Mouse (Mus musculus): ENCODE results near the gene Olfr593. TPM values are rescaled to one million over a fixed set of nuclear protein-coding genes. Genes with fewer than 3 reads are reported as not detected.
"Not testable (repeated sequence)": the region's sequence is repeated elsewhere in the genome, so short reads cannot be mapped to it uniquely, and the experiment has no call there.

Gene Olfr593
- not detected in 2 replicates for polyA plus RNA-seq (2015; fragmentation: Nextera tagmentation; extraction: Ambion mirVana)

- no peak within 1 kb of the TSS for H3K4me2 ChIP-seq
- H3K36me3 ChIP-seq (replicated peaks), result no peaks in the 10 kb centered on the region
- no peaks in the 10 kb centered on the region for H3K9me3 ChIP-seq
- ATAC-seq (replicated peaks), result no peak
- no peaks in the 10 kb centered on the region for H3K27me3 ChIP-seq (replicated peaks)
- H3K9ac ChIP-seq, result no peak within 1 kb of the TSS
- 74% methylated on average over 1 of the region's 1 CpGs for WGBS
- H3K4me3 ChIP-seq, result no peak within 1 kb of the TSS
- no peak within 1 kb of the TSS for H3K27ac ChIP-seq
- H3K4me1 ChIP-seq, result no peaks in the 10 kb centered on the region
These were observed at the start of gene Olfr593 for GRCm38 (mm10) chr7:103211562-103211961. Gene Olfr593, plus strand, starts transcription at chr7:103211862.

GRCm38 (mm10) chr7:103169697-103170096 is 42.0 kb upstream of the Olfr593 start:
- Histone ChIP-seq H3K4me1 (no peaks in the 10 kb centered on the region), H3K27me3 (replicated peaks) (no peaks in the 10 kb centered on the region), H3K4me3 (no peak overlapping the region), H3K9me3 (no peaks in the 10 kb centered on the region), H3K4me2 (no peak overlapping the region), H3K36me3 (replicated peaks) (no peaks in the 10 kb centered on the region), H3K9ac (no peak overlapping the region), H3K27ac (no peak overlapping the region)
- WGBS, result 84% methylated on average over 5 of the region's 5 CpGs
- ATAC-seq (replicated peaks), result no peak

GRCm38 (mm10) chr7:103178240-103178639 is 33.4 kb upstream of the Olfr593 start, which contains the start of gene Olfr591:
Gene Olfr591, minus strand, starts transcription at chr7:103178340.
- Histone ChIP-seq H3K9ac (no peak within 1 kb of the TSS), H3K4me3 (no peak within 1 kb of the TSS), H3K27me3 (replicated peaks) (no peaks in the 10 kb centered on the region), H3K4me1 (no peaks in the 10 kb centered on the region), H3K27ac (no peak within 1 kb of the TSS), H3K36me3 (replicated peaks) (no peaks in the 10 kb centered on the region), H3K4me2 (no peak within 1 kb of the TSS), H3K9me3 (no peaks in the 10 kb centered on the region)
- ATAC-seq (replicated peaks), result no peak
- 86% methylated on average over 1 of the region's 1 CpGs for WGBS

- not testable (repeated sequence) for H3K27me3 ChIP-seq (replicated peaks); H3K36me3 ChIP-seq (replicated peaks); ATAC-seq (replicated peaks); H3K9me3 ChIP-seq; H3K4me2 ChIP-seq; H3K4me3 ChIP-seq; H3K27ac ChIP-seq; H3K4me1 ChIP-seq; H3K9ac ChIP-seq
- 75% methylated on average over 1 of the region's 1 CpGs for WGBS
These were observed 27.2 kb upstream of the Olfr593 start, which contains the start of gene Olfr592 for GRCm38 (mm10) chr7:103184503-103184902. Gene Olfr592, plus strand, starts transcription at chr7:103184803.

GRCm38 (mm10) chr7:103212050-103212449 is 388 bp downstream of the Olfr593 start:
- H3K36me3 ChIP-seq (replicated peaks); H3K4me3 ChIP-seq; H3K9ac ChIP-seq; H3K27me3 ChIP-seq (replicated peaks); H3K4me2 ChIP-seq; H3K4me1 ChIP-seq; H3K27ac ChIP-seq; H3K9me3 ChIP-seq; ATAC-seq (replicated peaks): not testable (repeated sequence)
- 91% methylated on average over 5 of the region's 5 CpGs for WGBS

GRCm38 (mm10) chr7:103216696-103217095 is 5.0 kb downstream of the Olfr593 start, which contains the start of gene Olfr594:
Gene Olfr594, plus strand, starts transcription at chr7:103216996.
- Histone ChIP-seq H3K27ac (no peak within 1 kb of the TSS), H3K27me3 (replicated peaks) (no peaks in the 10 kb centered on the region), H3K9ac (no peak within 1 kb of the TSS), H3K36me3 (replicated peaks) (no peaks in the 10 kb centered on the region), H3K4me3 (no peak within 1 kb of the TSS), H3K4me1 (no peaks in the 10 kb centered on the region), H3K4me2 (no peak within 1 kb of the TSS), H3K9me3 (no peaks in the 10 kb centered on the region)
- no peak for ATAC-seq (replicated peaks)

- H3K4me3 ChIP-seq; H3K27ac ChIP-seq; H3K9me3 ChIP-seq; ATAC-seq (replicated peaks); H3K9ac ChIP-seq; H3K27me3 ChIP-seq (replicated peaks); H3K4me2 ChIP-seq; H3K4me1 ChIP-seq; H3K36me3 ChIP-seq (replicated peaks): not testable (repeated sequence)
These were observed 40.7 kb downstream of the Olfr593 start, which contains the start of gene Usp17ld for GRCm38 (mm10) chr7:103252405-103252804. Gene Usp17ld, minus strand, starts transcription at chr7:103252505.

Small RNA genes lying within 50 kb of the gene (microRNA-seq; reads per million reads assigned to microRNA genes)
- gene Gm25171, result not detected

Other genes with a start within 250 kb of the Olfr593 start
- not detected in 2 replicates for gene Olfr576, start 249.2 kb upstream of the Olfr593 start, polyA plus RNA-seq (2015; fragmentation: Nextera tagmentation; extraction: Ambion mirVana)
- not detected in 2 replicates for gene Olfr577, start 235.9 kb upstream of the Olfr593 start, polyA plus RNA-seq (2015; fragmentation: Nextera tagmentation; extraction: Ambion mirVana)
- not detected in 2 replicates for gene Olfr578, start 222.5 kb upstream of the Olfr593 start, polyA plus RNA-seq (2015; fragmentation: Nextera tagmentation; extraction: Ambion mirVana)
- gene Olfr582, start 173.8 kb upstream of the Olfr593 start, polyA plus RNA-seq (2015; fragmentation: Nextera tagmentation; extraction: Ambion mirVana), result not detected in 2 replicates
- not detected in 2 replicates for gene Olfr583, start 160.6 kb upstream of the Olfr593 start, polyA plus RNA-seq (2015; fragmentation: Nextera tagmentation; extraction: Ambion mirVana)
- gene Olfr584, start 130.0 kb upstream of the Olfr593 start, polyA plus RNA-seq (2015; fragmentation: Nextera tagmentation; extraction: Ambion mirVana), result not detected in 2 replicates
- not detected in 2 replicates for gene Olfr585, start 114.1 kb upstream of the Olfr593 start, polyA plus RNA-seq (2015; fragmentation: Nextera tagmentation; extraction: Ambion mirVana)
- not detected in 2 replicates for gene Olfr586, start 86.2 kb upstream of the Olfr593 start, polyA plus RNA-seq (2015; fragmentation: Nextera tagmentation; extraction: Ambion mirVana)
- not detected in 2 replicates for gene Olfr588-ps1, start 71.0 kb upstream of the Olfr593 start, polyA plus RNA-seq (2015; fragmentation: Nextera tagmentation; extraction: Ambion mirVana)
- gene Olfr589, start 55.5 kb upstream of the Olfr593 start, polyA plus RNA-seq (2015; fragmentation: Nextera tagmentation; extraction: Ambion mirVana), result not detected in 2 replicates
- not detected in 2 replicates for gene Olfr591, start 33.5 kb upstream of the Olfr593 start, polyA plus RNA-seq (2015; fragmentation: Nextera tagmentation; extraction: Ambion mirVana)
- not detected in 2 replicates for gene Olfr592, start 27.1 kb upstream of the Olfr593 start, polyA plus RNA-seq (2015; fragmentation: Nextera tagmentation; extraction: Ambion mirVana)
- gene Olfr594, start 5.1 kb downstream of the Olfr593 start, polyA plus RNA-seq (2015; fragmentation: Nextera tagmentation; extraction: Ambion mirVana), result not detected in 2 replicates
- gene Usp17ld, start 40.6 kb downstream of the Olfr593 start, polyA plus RNA-seq (2015; fragmentation: Nextera tagmentation; extraction: Ambion mirVana), result not detected in 2 replicates
- gene Olfr596, start 93.8 kb downstream of the Olfr593 start, polyA plus RNA-seq (2015; fragmentation: Nextera tagmentation; extraction: Ambion mirVana), result not detected in 2 replicates
- not detected in 2 replicates for gene Olfr597, start 104.5 kb downstream of the Olfr593 start, polyA plus RNA-seq (2015; fragmentation: Nextera tagmentation; extraction: Ambion mirVana)
- gene Olfr598, start 111.7 kb downstream of the Olfr593 start, polyA plus RNA-seq (2015; fragmentation: Nextera tagmentation; extraction: Ambion mirVana), result not detected in 2 replicates
- not detected in 2 replicates for gene Olfr599, start 124.1 kb downstream of the Olfr593 start, polyA plus RNA-seq (2015; fragmentation: Nextera tagmentation; extraction: Ambion mirVana)
- gene Olfr600, start 137.8 kb downstream of the Olfr593 start, polyA plus RNA-seq (2015; fragmentation: Nextera tagmentation; extraction: Ambion mirVana), result not detected in 2 replicates
- not detected in 2 replicates for gene Olfr601, start 150.8 kb downstream of the Olfr593 start, polyA plus RNA-seq (2015; fragmentation: Nextera tagmentation; extraction: Ambion mirVana)
- not detected in 2 replicates for gene Olfr603, start 174.3 kb downstream of the Olfr593 start, polyA plus RNA-seq (2015; fragmentation: Nextera tagmentation; extraction: Ambion mirVana)
- gene Usp17lc, start 203.2 kb downstream of the Olfr593 start, polyA plus RNA-seq (2015; fragmentation: Nextera tagmentation; extraction: Ambion mirVana), result not detected in 2 replicates
- not detected in 2 replicates for gene Olfr605, start 233.6 kb downstream of the Olfr593 start, polyA plus RNA-seq (2015; fragmentation: Nextera tagmentation; extraction: Ambion mirVana)
- not detected in 2 replicates for gene Olfr606, start 237.2 kb downstream of the Olfr593 start, polyA plus RNA-seq (2015; fragmentation: Nextera tagmentation; extraction: Ambion mirVana)